Mouse (Mus musculus): ENCODE results near the gene Dcdc2a.

Dcdc2a gene

DNA sequence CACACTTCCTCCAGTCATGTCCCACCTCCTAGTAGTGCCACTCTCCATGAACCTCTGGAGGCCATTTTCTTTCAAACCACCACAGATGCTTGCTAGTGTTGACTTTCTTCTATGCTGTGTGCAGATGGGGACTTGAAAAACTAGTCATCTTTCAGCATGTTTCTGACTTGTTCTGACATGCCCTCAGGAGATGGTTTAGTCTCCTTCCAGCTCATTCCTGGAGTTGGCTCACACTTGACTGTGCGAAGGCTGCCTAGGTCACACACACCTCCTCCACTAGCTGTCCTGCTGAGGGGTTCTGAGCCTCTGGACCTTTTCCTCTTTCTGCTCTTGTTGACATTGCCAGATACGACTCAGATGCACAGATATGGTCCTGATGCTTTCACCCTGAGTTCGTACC lies 106.8 kb downstream of the Dcdc2a start:
- in situ Hi-C loops (cut with MboI; ENCODE audit: low sequenced_read_pairs), result no loop called here

DNA sequence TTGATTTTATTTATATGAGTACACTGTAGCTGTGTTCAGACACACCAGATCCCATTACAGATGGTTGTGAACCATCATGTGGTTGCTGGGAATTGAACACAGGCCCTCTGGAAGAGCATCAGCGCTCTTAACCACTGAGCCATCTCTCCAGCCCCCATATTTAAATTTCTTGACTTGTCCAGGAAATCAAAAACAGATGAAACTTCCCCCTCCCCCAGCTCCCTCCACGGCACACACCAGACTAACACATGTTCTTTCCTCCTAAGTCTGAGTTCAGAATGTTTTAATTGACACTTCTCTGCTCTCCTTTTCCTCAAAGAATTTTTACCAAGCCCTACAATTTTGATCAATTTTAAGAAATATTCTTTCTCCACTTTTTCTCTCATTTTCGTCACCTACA lies 113.1 kb downstream of the Dcdc2a start:
- in situ Hi-C loops (cut with MboI; ENCODE audit: low sequenced_read_pairs), result no loop called here

GRCm38 (mm10) chr13:25177835-25178234 lies 122.0 kb downstream of the Dcdc2a start:
- in situ Hi-C loops (cut with MboI; ENCODE audit: low sequenced_read_pairs), result no loop called here

- in situ Hi-C loops (cut with MboI; ENCODE audit: low sequenced_read_pairs), result no loop called here
Measured at GRCm38 (mm10) chr13:25178236-25179001, 122.6 kb downstream of the Dcdc2a start.

DNA sequence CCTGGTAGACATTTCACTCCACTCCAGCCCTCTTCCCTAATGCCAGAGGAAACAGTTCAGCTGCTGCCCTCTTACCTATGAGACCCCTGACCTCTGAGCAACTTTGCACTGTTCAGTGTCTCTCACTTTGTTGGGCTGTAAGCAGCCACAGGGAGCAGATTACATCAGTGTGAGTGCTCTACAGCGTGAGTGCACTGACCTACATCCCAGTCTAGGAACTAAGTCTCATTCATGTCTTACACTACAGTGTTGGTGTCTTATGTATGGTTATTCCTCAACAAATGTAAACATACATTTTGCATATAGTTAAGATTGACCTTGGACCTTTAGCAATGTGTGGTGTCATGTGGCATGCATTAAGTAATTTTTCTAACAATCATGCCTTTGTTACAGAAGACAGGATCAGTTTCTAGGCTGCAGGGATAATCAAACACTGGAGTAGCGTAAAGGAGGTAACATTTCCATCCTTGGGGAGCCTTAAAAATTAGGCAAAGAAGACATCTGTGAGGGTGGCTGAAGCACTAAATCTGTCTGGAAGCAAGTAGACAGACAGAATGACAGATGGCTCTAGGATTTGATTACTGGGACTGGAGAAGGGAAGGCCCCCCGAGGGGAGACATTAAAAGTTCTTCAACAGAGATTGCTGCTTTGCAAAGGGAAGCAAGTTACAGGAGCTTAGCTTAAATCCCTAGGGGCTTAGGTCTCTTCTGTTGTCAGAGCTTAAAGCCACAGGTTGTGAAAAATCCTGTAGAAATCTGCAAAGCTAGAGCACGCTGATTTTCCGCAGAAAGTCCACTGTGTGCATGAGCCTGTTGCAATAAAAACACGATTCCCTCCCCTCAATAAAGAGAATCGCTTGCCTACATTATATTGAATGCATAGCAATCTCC lies 130.9 kb downstream of the Dcdc2a start:
- in situ Hi-C loops (cut with MboI; ENCODE audit: low sequenced_read_pairs), result no loop called here

DNA sequence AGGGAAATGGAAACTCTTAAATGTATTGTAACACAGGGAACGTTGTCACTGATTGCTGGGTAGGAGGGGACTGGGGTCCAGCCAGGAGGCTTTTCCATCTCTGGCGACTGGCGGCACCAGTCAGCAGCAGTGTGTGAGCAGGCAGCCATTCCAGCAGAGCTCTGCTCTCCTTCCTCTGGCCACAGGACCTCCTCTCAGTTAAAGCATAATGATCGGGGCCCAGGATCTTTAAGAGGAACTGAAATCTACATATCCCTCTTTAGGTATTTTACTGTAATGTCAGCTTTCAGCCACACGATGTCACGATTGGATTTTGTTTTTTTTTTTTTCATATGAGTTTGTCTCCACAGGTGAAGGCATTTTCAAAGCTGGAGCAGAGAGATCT lies 131.5 kb downstream of the Dcdc2a start:
- in situ Hi-C loops (cut with MboI; ENCODE audit: low sequenced_read_pairs), result no loop called here

- in situ Hi-C loops (cut with MboI; ENCODE audit: low sequenced_read_pairs), result no loop called here
Measured at GRCm38 (mm10) chr13:25189419-25190144, 133.8 kb downstream of the Dcdc2a start.

- in situ Hi-C loops (cut with MboI; ENCODE audit: low sequenced_read_pairs), result no loop called here
Measured at GRCm38 (mm10) chr13:25190218-25190617, 134.4 kb downstream of the Dcdc2a start.

DNA sequence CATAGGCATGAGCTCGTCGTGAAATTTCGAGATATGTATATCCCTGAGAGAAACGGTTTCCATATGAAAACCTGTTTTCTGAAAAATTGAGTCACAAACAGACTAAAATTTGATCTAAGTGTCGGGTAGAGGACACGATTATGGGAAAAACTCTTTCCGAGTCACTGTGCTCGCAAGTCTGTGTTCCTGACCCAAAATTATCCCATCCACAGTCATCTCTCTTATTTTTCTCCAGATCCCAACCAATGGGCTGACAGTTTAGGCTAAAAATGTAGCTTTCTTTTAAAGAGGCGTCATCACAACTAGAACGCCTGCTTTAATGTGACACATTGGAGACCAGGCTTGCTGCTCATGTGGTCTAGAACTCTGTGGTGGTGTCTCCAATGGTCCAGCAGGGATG lies 139.9 kb downstream of the Dcdc2a start:
- in situ Hi-C loops (cut with MboI; ENCODE audit: low sequenced_read_pairs), result no loop called here

DNA sequence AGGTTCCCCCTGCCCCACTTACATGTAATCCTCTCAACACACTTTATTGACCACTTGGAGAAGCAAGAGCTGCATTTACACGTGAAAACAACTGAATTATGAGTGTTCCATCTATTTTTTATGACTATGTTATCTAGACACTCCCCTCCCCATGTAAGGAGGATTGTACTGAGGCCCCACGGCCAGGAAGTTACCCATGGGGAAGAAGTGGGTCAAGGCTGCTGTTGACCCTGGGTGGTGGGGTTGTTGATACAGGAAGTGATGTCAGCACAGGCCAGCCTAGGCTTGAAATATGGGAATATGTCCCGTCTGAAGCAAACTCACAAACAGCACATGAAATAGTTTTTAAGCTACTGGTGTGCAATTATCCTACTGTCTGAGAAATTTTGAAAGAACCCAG lies 144.1 kb downstream of the Dcdc2a start:
- in situ Hi-C loops (cut with MboI; ENCODE audit: low sequenced_read_pairs), result no loop called here

DNA sequence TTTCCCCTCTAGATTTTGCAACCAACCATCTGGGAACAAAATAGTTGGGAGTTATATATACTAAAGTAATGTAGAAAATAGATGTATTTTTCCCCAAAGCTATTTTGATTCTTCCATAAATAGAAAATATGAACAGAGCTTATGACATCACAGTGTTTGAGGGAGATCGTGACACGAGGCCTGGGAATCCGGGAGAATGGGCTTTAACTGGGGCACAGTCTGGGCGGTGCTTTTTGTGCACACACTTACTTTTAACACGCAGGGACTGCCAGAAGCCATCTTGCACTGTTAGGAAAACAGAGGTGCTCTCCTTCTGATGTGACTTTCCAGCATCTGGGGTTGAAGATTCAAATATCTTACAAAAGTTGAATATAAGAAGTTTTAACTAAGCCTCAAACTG lies 151.1 kb downstream of the Dcdc2a start:
- in situ Hi-C loops (cut with MboI; ENCODE audit: low sequenced_read_pairs), result no loop called here

DNA sequence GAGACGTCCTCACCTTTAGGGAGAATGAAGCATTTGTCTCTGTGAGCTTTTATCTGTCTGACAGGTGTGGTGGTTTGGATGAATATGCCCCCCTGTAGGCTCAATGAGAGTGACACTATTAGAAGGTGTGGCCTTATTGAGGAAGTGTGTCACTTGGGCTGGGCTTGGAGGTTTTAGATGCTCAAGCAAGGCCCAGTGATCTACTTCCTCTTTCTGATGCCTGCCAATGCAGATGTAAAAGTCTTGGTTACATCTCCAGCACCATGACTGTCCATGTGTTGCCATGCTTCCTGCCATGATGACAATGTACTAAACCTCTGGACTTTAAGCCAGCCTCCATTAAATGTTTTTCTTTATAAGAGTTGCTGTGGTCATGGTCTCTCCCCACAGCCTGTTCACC lies 162.6 kb downstream of the Dcdc2a start:
- in situ Hi-C loops (cut with MboI; ENCODE audit: low sequenced_read_pairs), result no loop called here

GRCm38 (mm10) chr13:25220186-25220787 lies 164.5 kb downstream of the Dcdc2a start:
- in situ Hi-C loops (cut with MboI; ENCODE audit: low sequenced_read_pairs), result no loop called here

- in situ Hi-C loops (cut with MboI; ENCODE audit: low sequenced_read_pairs), result no loop called here
Measured at GRCm38 (mm10) chr13:25251893-25252292, 196.1 kb downstream of the Dcdc2a start.

DNA sequence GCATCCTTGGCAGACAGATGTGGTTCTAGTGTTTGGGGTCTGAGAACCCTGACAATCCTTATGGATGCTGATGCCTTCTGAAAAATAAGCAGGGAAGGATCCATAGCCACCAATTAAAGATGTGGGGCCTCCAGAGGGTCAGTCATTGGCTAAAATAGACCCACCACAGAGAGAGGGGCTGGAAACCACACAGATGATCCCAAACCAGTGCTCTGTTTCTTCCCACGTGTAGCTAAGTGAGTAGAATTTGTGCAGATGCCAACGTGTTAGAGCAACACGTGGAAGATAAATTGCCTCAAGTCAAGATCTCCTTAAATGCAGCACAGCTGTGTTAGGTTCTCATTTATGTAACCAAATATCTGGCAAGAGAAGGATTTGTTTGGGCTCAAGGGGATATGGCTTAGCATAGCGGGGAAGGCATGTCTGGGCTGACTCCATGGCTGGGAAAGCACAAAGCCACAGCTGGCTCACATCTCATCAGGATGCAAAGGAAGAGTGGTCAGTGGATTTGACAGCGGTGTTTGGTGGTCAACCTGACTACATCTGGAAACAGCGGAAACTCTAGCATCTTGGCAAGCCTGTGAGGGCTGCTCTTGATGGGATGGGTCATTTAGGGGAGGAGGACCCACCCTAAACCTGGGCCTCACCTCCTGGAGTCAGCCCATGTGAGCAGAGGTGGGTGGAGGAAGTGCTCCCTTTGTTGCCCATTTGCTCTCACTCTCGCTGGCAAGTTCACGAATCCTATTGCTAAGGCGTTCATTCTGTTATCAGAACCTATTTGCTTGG lies 198.9 kb downstream of the Dcdc2a start:
- in situ Hi-C loops (cut with MboI; ENCODE audit: low sequenced_read_pairs), result no loop called here

- in situ Hi-C loops (cut with MboI; ENCODE audit: low sequenced_read_pairs), result no loop called here
Measured at GRCm38 (mm10) chr13:25257608-25258007, 201.8 kb downstream of the Dcdc2a start.
